Mouse (Mus musculus) cerebellum, adult 18-20 months (tissue): Measurements from ENCODE around the gene Zmym1.
"Not testable (repeated sequence)": the region's sequence is repeated elsewhere in the genome, so short reads cannot be mapped to it uniquely, and the experiment has no call there.

Experiments used
- DNase-seq, 2 experiments: peaks; one replicate each; pipeline ENCODE4 v3.0.0; 2021

Gene Zmym1

DNA sequence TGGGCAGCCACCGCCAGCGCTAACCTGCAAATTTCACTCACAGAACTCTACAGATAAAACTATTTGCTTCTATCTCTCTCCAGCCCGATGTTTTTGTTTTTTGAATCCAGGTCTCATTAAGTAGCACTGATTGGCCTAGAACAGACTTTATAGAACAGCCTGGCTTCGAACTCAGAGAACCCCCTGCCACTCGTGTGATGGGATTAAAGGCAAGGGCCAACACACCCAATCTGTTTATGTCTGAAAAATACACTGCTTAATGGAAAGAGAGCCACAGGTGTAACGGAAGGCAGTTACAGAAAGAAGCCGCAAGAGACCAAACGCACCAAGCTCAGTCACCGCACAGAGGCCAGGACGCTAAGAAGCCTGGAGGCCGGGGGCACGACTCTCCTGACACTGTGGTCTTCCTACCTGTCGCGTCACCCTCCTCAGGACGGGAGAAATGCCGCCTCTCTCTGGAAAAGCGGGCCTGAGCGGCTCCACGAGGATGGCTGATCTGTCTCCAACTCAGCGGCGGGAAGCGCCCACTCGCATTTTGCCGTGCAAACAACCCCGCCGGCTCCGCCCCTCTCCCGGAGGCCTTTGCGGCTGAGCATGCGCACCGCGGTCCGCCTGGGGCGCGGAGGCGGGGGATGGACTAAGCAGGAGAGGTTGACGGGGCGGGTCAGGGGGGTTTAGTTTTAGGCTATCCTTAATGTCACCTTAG is at the start of gene Zmym1:
Gene Zmym1 (minus strand): TSS at position 568 of the 706 bp plus-strand sequence.
- DNase-seq, result peak; percentile 91 to 92

GRCm38 (mm10) chr4:127110570-127110969 is 49.6 kb upstream of the Zmym1 start:
- DNase-seq, result no peak

GRCm38 (mm10) chr4:127107566-127107965 is 46.6 kb upstream of the Zmym1 start:
- no peak for DNase-seq

DNA sequence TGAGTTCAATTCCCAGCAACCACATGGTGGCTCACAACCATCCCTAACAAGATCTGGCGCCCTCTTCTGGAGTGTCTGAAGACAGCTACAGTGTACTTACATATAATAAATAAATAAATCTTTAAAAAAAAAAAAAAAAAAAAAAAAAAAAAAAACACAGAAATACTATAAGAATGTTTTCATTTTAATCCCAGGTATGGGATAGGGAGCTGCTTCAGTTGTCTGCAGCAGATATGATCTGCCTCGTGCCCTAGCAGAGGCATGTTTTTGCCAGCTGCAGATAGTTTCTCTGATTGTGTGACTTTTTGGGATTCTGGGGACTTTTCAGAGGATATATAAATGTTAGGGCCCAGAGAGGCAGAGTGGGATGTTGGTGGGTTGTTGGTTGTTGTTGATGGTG is 38.6 kb upstream of the Zmym1 start:
- DNase-seq, result not testable (repeated sequence)

DNA sequence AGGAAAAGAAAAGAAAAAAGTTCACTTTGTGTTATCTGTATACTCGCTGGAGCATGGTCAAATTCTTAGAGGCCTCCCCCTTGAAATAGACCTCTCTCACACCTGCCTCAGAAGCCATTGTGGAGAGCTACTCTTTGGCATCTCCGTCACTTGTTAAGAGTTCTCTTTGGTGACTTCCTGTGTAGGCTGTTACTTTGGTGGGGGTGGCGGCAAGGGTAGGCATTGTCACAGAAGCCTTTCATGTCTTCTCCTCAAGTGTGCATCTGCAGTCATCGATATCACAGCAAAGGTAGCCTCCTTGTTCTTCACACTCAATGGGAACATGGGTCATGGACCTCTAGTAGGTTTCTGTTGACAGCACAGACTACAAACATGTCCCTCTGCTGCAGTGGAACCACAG is 34.1 kb upstream of the Zmym1 start:
- DNase-seq, result no peak

DNA sequence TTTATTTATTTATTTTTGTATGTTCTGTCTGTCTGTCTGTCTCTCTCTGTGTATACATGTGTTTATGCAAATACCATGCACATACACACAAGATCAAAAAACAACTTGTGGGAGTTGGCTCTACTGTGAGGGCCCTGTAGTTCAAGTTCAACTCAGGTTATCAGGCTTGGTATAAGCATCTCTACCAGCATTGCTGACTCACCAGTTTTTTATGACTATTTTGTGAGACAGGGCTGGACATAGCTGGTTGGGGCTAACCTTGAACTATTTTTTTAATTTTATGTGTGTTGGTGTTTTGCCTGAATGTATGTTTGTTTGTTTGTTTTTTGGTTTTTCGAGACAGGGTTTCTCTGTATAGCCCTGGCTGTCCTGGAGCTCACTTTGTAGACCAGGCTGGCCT is 30.2 kb upstream of the Zmym1 start:
- DNase-seq, result no peak

DNA sequence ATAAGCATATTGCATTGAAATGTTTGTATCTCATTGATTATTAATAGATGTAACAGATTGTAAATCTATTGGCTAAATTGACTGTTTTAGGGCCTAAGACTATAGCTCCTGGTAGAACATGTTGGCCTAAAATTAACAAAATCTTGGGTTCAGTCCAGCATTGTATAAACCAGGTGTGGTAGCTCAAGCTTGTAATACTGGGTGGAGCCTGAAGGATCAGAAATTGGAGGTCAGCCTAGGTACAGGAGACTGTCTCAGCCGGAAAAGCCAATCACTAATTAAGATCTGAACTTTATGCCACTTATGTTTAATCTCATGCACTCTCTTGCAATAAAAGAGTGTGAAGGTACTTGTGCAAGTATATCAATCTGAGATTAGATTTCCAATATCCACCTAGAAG is 24.8 kb upstream of the Zmym1 start:
- no peak for DNase-seq

GRCm38 (mm10) chr4:127083131-127083530 is 22.2 kb upstream of the Zmym1 start:
- no peak for DNase-seq

GRCm38 (mm10) chr4:127080806-127081205 is 19.9 kb upstream of the Zmym1 start:
- no peak for DNase-seq

DNA sequence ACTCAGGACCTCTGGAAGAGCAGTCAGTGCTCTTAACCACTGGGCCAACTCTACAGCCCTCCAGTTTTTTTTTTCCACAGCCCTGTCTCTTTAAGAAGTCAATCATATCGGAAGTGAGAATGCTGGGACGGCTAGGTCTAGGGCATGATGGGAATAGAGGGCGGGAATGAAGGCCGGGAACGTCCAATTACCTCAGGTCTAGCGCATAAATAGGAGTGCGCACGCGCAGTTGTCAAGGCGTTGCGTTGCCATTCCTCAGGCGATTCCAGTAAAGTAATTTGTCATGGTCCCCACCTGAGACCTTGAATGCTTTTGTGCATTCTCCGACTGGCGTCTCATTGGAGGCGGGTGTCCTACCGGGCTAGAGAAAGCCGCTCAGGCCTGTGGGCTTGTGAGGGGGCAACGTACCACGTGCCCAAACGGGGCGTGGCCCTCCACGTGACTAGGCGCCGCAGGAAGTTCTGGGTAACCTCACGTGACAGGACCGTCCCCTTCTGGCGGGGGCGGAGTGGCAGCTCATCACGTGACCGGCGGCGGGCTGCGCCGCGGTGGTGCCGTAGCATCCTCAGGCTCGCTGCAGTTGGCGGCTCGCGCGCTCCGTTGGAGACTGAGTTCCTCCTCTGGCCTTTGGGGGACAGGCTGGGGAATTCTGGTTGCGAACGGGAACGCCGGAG is 16.1 kb upstream of the Zmym1 start, which contains the start of gene Zmym6:
Gene Zmym6 (plus strand): TSS at position 509 of the 674 bp plus-strand sequence.
- peak; percentile 95 to 96 for DNase-seq

DNA sequence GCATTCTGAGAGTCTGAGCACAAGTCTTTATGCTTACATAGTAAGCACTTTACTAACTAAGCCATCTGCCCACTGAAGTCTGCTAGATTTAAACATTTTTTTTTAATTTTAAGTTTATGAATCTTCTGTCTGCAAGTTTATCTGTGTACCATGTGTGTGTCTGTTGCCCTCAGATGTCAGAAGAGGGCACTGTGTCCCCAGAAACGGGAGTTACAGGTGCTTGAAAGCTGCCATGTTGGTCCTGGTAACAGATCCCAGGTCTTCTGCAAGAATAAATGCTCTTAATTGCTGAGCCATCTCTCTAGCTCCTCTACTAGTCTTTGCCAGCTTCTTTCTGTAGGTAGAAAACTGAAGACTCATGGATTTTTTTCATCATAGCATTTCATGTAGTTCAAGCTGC is 14.0 kb upstream of the Zmym1 start:
- DNase-seq, result no peak

DNA sequence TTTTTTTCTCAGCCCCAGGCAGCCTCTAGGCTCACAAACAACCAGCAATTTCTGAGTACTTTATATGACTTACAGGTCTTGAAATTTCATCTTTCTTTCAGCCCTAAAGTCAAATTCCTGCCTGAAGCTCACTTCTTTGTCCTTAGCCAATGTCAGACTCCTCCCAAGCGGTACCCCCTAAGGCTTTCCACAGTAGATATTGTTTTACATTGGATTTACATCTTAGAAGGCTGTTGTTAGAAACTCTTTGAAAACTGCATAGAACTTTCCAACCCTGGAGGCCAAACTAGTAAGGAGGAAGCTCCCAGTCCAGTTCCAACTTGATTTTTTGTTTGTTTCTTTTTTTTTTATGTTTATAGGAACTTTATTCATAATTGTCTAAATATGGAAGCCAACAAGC is 3.1 kb upstream of the Zmym1 start:
- DNase-seq, result no peak

- DNase-seq, result no peak
These were observed 6.3 kb downstream of the Zmym1 start for GRCm38 (mm10) chr4:127054522-127055198.

DNA sequence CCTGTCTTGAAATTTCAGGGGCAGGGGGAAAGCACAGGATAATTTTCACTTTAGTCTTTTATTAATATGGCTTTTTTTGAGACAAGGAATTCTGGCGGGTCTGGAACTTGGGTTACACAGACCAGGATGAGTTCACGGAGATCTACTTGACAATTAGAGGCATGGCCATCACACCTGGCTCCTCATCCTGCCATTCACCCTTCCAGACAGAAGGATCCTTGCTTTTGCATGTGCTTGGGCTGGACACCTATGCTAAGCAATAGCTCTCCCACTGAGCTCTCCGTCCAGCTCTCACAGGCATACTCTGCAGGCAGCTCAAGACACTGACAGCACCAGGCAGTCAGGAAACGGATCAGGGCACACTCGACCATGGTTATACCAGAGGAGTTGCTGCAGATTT is 7.9 kb downstream of the Zmym1 start:
- DNase-seq, result no peak

DNA sequence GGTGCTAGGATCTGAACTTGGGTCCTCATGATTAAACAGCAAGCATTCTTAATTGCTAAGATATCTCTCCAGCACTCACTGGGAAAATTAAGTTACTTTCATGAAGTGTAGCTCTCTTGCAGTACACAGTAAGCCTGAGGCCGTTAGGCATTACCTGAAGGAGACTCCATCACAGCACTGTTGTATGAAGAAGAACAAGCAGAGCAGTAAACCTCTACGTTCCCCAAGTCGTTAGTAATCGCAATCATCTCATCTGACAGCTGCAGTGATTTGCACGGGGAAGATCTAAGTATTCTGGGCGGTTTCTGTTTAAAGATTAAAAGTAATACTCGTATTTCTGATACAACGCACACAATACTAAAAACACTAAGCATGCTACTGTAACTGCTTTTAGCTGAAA is 9.8 kb downstream of the Zmym1 start:
- no peak for DNase-seq

GRCm38 (mm10) chr4:127043540-127043939 is 17.4 kb downstream of the Zmym1 start:
- DNase-seq, result no peak

GRCm38 (mm10) chr4:127039871-127040483 is 21.0 kb downstream of the Zmym1 start:
- no peak for DNase-seq

DNA sequence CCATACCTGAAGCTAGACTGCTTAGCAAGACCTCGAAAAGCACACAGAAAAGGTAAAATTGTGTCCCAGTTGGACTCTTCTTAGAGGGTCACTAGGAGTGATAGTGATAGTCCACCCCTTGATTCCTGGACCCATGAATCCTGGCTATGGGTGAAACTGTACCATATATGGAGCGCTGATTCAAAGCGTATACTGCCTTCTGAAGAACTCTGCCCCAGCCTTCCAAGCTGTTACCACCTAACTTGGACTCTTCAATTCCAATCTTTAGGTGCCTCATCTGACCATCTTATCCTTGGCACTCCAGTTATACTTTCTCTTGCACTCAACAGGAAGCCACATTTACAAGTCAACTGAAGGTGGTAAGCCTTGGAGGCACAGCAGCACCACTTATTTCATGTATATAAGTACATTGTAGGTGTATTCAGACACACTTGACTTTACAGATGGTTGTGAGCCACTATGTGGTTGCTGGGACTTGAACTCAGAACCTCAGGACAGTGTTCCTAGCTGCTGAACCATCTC is 22.1 kb downstream of the Zmym1 start:
- no peak for DNase-seq

DNA sequence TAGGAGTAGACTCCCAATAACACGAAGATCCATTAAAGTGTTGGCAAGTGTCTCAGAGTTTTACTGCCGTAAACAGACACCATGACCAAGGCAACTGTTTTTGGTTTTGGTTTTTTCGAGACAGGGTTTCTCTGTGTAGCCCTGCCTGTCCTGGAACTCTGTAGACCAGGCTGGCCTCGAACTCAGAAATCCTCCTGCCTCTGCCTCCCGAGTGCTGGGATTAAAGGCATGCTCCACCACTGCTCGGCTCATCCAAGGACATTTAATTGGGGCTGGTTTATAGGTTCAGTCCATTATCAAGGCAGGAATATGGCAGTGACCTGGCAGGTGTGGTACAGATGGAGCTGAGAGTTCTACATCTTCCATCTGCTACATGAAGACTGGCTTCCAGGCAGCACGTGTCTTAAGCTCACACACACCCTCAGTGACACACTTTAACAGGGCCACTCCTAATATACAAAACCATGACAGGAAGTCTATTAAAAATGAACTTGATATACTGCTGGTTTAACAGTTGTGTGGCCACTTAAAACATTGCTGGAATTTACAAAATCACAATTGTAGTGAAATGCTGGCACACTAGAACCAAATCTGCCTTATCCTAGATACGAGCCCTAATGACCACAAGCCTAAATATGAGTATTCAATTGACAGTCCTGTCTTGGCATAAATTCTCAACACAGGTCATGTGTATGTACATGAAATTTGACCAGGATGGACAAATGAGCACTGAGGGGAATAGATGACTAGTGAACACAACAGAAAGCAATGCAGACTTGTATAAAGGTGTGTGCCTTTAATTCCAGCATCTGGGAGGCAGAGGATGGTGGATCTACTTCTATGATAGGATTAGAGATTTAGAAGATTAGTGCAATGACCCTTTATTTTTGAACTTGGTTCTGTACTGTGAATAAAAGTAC is 22.8 kb downstream of the Zmym1 start:
- DNase-seq, result no peak

DNA sequence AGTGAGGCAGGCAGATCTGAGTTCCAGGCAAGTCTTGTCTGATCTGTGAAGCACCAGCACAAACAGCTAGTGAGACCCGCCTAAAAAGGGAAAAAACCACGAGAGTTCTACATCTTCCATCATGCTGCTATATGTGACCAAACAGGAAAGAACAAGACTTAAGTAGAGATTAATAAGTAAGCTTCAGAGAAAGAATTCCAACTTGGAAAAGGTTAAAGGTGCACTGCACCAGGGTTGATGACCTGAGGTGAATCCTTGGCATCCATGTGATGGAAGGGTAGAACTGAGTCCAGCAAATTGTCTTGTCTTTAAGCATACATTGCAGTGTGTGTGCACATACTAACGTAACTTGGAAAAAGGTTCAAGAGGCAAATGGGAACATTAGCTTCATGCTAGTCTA is 23.8 kb downstream of the Zmym1 start:
- DNase-seq, result no peak

GRCm38 (mm10) chr4:127027228-127028190 is 33.4 kb downstream of the Zmym1 start:
- DNase-seq, result peak; percentile 59 to 65
